Mouse (Mus musculus) cortical plate, adult 2 months (tissue): ENCODE results near the gene Tmem115.

Experiments
- CTCF ChIP-seq: fragments of 200-500 bp; IDR thresholded peaks from 2 replicates; pipeline ENCODE4 v1.5.1; 2011; ENCODE audit warnings: mild to moderate bottlenecking, control low read depth, low read length; ENCODE audit not compliant: insufficient read depth; ENCODE audit errors: extremely low read depth
- POLR2A ChIP-seq: fragments of 200-500 bp; IDR thresholded peaks from 2 replicates; pipeline ENCODE4 v1.6.1; 2011; ENCODE audit warnings: mild to moderate bottlenecking, low read length, control low read depth; ENCODE audit not compliant: insufficient read depth; ENCODE audit errors: extremely low read depth

DNA sequence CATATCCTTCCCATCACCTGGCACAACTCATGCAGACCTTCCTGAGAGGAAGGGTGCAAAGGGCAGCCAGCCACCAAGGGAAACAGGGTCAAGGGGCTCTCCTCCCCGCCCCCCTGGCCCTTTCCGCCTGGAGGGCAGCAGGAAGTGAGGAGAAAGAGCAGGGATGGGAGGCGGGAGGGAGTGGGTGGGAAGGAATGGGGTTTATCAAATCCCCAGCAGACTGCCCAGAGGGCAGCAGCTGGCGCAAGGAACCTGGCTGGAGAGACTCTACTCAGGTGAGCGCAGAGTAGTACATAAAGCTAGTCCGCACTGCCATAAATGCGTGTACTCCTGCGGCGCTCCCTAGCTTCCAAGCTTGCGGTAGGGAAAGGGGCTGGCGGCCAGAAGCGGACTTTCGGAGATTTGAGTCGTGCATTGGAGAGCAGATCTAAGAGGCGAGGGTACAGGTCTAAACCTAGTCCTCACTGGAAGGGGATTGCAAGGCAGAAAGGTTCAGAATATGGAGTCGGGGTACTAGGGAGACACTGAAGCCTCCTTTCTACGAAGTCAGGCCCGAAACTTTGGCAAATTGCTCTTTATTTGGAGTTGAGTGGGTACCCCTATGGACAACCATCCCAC is 34.1 kb downstream of the Tmem115 start, which contains the start of gene Hyal2:
- no peak for TF ChIP-seq CTCF
- no peak for TF ChIP-seq POLR2A
